Mouse (Mus musculus) heart, adult 2 months (tissue): ENCODE data around the gene Slc2a5. TPM values are rescaled to one million over a fixed set of nuclear protein-coding genes. Genes with fewer than 3 reads are reported as not detected.

Experiments used
- DNase-seq, 2 experiments: peaks; one replicate each; pipeline ENCODE4 v3.0.0; 2021
- H3K27ac ChIP-seq: fragments of 200-600 bp; 2 replicates; pipeline ENCODE4 v1.8.1; 2022
- H3K27me3 ChIP-seq: fragments of 200-500 bp; 2 replicates; pipeline ENCODE4 v1.6.1; 2012; ENCODE audit warnings: mild to moderate bottlenecking, low read length, inconsistent platforms, mixed read lengths; ENCODE audit not compliant: control insufficient read depth, insufficient read depth
- H3K36me3 ChIP-seq: fragments of 200-500 bp; 2 replicates; pipeline ENCODE4 v1.6.1; 2012; ENCODE audit warnings: low read length, inconsistent platforms; ENCODE audit not compliant: control insufficient read depth, insufficient read depth
- H3K4me1 ChIP-seq: fragments of 200-500 bp; 2 replicates; pipeline ENCODE4 v1.6.1; 2011; ENCODE audit warnings: low read length; ENCODE audit not compliant: control insufficient read depth, insufficient read depth
- H3K4me3 ChIP-seq: fragments of 200-600 bp; 2 replicates; pipeline ENCODE4 v1.8.1; 2022
- H3K79me2 ChIP-seq: fragments of 200-500 bp; replicated peaks from 2 replicates; pipeline ENCODE4 v1.6.1; 2012; ENCODE audit warnings: mild to moderate bottlenecking, inconsistent platforms, low read length, moderate library complexity, mixed read lengths; ENCODE audit not compliant: control insufficient read depth, insufficient read depth
- H3K9ac ChIP-seq: fragments of 200-500 bp; 2 replicates; pipeline ENCODE4 v1.6.1; 2012; ENCODE audit warnings: low read depth, mild to moderate bottlenecking, control low read depth, inconsistent platforms, low read length, mixed read lengths
- CTCF ChIP-seq: fragments of 200-600 bp; IDR thresholded peaks from 2 replicates; pipeline ENCODE4 v1.8.1; 2022; ENCODE audit warnings: antibody characterized with exemption, mild to moderate bottlenecking, moderate library complexity
- EP300 ChIP-seq: fragments of 200-500 bp; IDR thresholded peaks from 2 replicates; pipeline ENCODE4 v1.6.1; 2011; ENCODE audit warnings: low read depth, low read length, control low read depth; ENCODE audit not compliant: insufficient read depth
- POLR2A ChIP-seq: fragments of 200-500 bp; IDR thresholded peaks from 2 replicates; pipeline ENCODE4 v1.6.1; 2011; ENCODE audit warnings: mild to moderate bottlenecking, low read depth, low read length, control low read depth; ENCODE audit not compliant: insufficient read depth
- WGBS: fragments of 180-500 bp; shearing (Covaris S2); methylation state at CpG from one replicate; pipeline ENCODE4 v1.1.7; 2018; 5-methylcytosine and 5-hydroxymethylcytosine counted together
- intact Hi-C: fragments of 180-260 bp; cut with DNase I; formaldehyde crosslinking; loops from one replicate; pipeline ENCODE4 v1.15.1; 2025
- polyA plus RNA-seq: library from polyadenylated mRNA; depleted of rRNA; stranded (reverse); fragments of >200 nt; gene quantifications from 2 replicates; pipeline ENCODE4 v1.2.3, GENCODE M21; 2012
- total RNA-seq, 2 experiments: library from RNA; stranded (reverse); gene quantifications; 2 replicates each; pipeline ENCODE4 v1.2.3; 2021

Slc2a5 gene
- total and polyA plus RNA-seq, 3 experiments: 0.09 to 1.8 TPM; not detected in 1

GRCm38 (mm10) chr4:150118163-150118562 lies 920 bp upstream of the Slc2a5 start:
- no peak for DNase-seq
- Histone ChIP-seq H3K27me3 (no peaks in the 10 kb centered on the region; the same call in 1 of the 2 replicates), H3K9ac (no peak overlapping the region), H3K4me1 (no peaks in the 10 kb centered on the region), H3K36me3 (no peaks in the 10 kb centered on the region), H3K27ac (no peak overlapping the region), H3K79me2 (no peaks in the 10 kb centered on the region), H3K4me3 (no peak overlapping the region)
- no peak for TF ChIP-seq EP300
- no peak for TF ChIP-seq CTCF
- no peak for TF ChIP-seq POLR2A
- intact Hi-C loops: no loop called here
- 67% methylated on average over 6 of the region's 6 CpGs for WGBS

- Histone ChIP-seq H3K27me3 (no peaks in the 10 kb centered on the region; the same call in 1 of the 2 replicates), H3K27ac (no peak overlapping the region), H3K79me2 (no peaks in the 10 kb centered on the region), H3K4me1 (no peaks in the 10 kb centered on the region), H3K36me3 (no peaks in the 10 kb centered on the region), H3K4me3 (no peak overlapping the region), H3K9ac (no peak overlapping the region)
- WGBS: 70% methylated on average over 14 of the region's 14 CpGs
- DNase-seq: no peak
- TF ChIP-seq CTCF (no peak), POLR2A (no peak), EP300 (no peak)
- intact Hi-C loops: no loop called here
Observed at GRCm38 (mm10) chr4:150119640-150120039, 557 bp downstream of the Slc2a5 start.

GRCm38 (mm10) chr4:150120173-150120833 lies 1.2 kb downstream of the Slc2a5 start:
- TF ChIP-seq EP300: no peak
- no peak for TF ChIP-seq POLR2A
- TF ChIP-seq CTCF: no peak
- H3K79me2 ChIP-seq: no peaks in the 10 kb centered on the region
- no peaks in the 10 kb centered on the region for H3K36me3 ChIP-seq
- H3K4me1 ChIP-seq: no peaks in the 10 kb centered on the region
- H3K9ac ChIP-seq: no peak overlapping the region
- no peak overlapping the region for H3K27ac ChIP-seq
- 52% methylated on average over 15 of the region's 15 CpGs for WGBS
- H3K27me3 ChIP-seq: no peaks in the 10 kb centered on the region
- DNase-seq: no peak
- no peak overlapping the region for H3K4me3 ChIP-seq
- intact Hi-C loops: no loop called here

GRCm38 (mm10) chr4:150121430-150121829 lies 2.3 kb downstream of the Slc2a5 start:
- intact Hi-C loops: no loop called here
- TF ChIP-seq CTCF: no peak
- TF ChIP-seq POLR2A: no peak
- no peak for TF ChIP-seq EP300
- no peaks in the 10 kb centered on the region for H3K79me2 ChIP-seq
- H3K4me3 ChIP-seq: no peak overlapping the region
- no peak overlapping the region for H3K9ac ChIP-seq
- no peaks in the 10 kb centered on the region for H3K27me3 ChIP-seq
- WGBS: 71% methylated on average over 8 of the region's 8 CpGs
- H3K36me3 ChIP-seq: no peaks in the 10 kb centered on the region
- H3K4me1 ChIP-seq: no peaks in the 10 kb centered on the region
- no peak overlapping the region for H3K27ac ChIP-seq
- DNase-seq: no peak

GRCm38 (mm10) chr4:150122476-150122875 lies 3.4 kb downstream of the Slc2a5 start:
- no peak overlapping the region for H3K27ac ChIP-seq
- no peak for DNase-seq
- no peaks in the 10 kb centered on the region for H3K36me3 ChIP-seq
- no peaks in the 10 kb centered on the region for H3K27me3 ChIP-seq
- no peaks in the 10 kb centered on the region for H3K4me1 ChIP-seq
- no peak for TF ChIP-seq POLR2A
- TF ChIP-seq EP300: no peak
- no peak for TF ChIP-seq CTCF
- intact Hi-C loops: no loop called here
- H3K4me3 ChIP-seq: no peak overlapping the region
- WGBS: 22% methylated on average over 3 of the region's 3 CpGs
- no peaks in the 10 kb centered on the region for H3K79me2 ChIP-seq
- H3K9ac ChIP-seq: no peak overlapping the region

GRCm38 (mm10) chr4:150126373-150126772 lies 7.3 kb downstream of the Slc2a5 start:
- Histone ChIP-seq H3K9ac (no peak overlapping the region), H3K4me3 (no peak overlapping the region), H3K27me3 (no peaks in the 10 kb centered on the region), H3K36me3 (no peaks in the 10 kb centered on the region), H3K79me2 (no peaks in the 10 kb centered on the region), H3K4me1 (no peaks in the 10 kb centered on the region), H3K27ac (no peak overlapping the region)
- 80% methylated on average over 5 of the region's 5 CpGs for WGBS
- no peak for DNase-seq
- TF ChIP-seq POLR2A: no peak
- TF ChIP-seq CTCF: no peak
- no peak for TF ChIP-seq EP300
- intact Hi-C loops: no loop called here
